13 mouse cellular contexts compared by ENCODE assay signal in the genomic region with DNA sequence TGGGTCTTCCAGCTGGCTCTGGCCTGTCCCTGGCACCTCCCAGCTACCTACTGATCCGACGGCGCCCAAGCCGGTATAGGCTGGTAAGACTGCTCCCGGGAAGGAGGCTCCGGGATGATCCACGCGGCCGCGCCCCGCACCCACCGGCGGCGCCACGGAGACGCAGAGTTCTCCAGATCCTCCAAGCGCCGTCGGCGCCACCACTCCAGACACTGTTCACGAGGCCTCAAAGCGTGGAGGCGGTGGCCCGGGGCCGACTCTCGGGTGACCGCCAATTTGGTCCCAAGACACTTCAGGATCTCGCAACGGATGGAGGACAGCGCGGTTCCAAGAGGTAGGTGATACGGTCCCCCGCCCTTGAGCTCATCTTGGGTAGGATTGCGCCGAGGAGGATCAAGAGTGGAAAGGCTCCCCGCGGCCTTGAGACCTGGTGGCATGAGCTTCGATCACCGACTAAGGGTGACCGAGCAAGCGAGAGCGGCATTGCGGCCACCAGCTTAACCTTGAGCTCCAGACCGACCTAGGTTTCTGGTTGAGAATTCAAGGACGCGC. TPM values are rescaled to one million over a fixed set of nuclear protein-coding genes. Genes with fewer than 3 reads are reported as not detected.
DNase-seq lines count a peak whose midpoint lies in the region; ATAC-seq lines count a peak whose summit lies in the region.
"Had no signal": no experiment of that assay in that cellular context is flagged by ENCODE, and none has a peak within 500 bp of the region (broad histone marks: within the 10 kb centered on the region; RNA-seq: fewer than 3 reads in every experiment).

No protein-coding gene starts in this region.

- H3K27ac ChIP-seq in heart, embryonic 11.5 days (ENCODE audit: low read depth, low read length): no peak overlapping the region
- H3K27ac ChIP-seq: embryonic facial prominence, embryonic 12.5 days had no signal

- H3K4me2 ChIP-seq in heart, embryonic 11.5 days: peak overlapping the region; percentile 18; the same call in 1 of the 2 replicates
- H3K4me2 ChIP-seq: embryonic facial prominence, embryonic 12.5 days had no signal

- no peaks in the 10 kb centered on the region for H3K36me3 ChIP-seq in heart, embryonic 11.5 days (ENCODE audit: control insufficient read depth, insufficient read depth, low read length)
- H3K36me3 ChIP-seq: embryonic facial prominence, embryonic 12.5 days had no signal

- WGBS in heart, embryonic 11.5 days (ENCODE audit: insufficient replicate concordance): 1% methylated on average over 46 of the region's 46 CpGs

- H3K9me3 ChIP-seq in heart, embryonic 11.5 days (replicated peaks; ENCODE audit: control insufficient read depth, low read length): no peaks in the 10 kb centered on the region
- H3K9me3 ChIP-seq: embryonic facial prominence, embryonic 12.5 days had no signal

- peaks cover 82% of the 10 kb centered on the region for H3K27me3 ChIP-seq in heart, embryonic 11.5 days (ENCODE audit: control insufficient read depth, insufficient read depth, low read length)

- H3K4me3 ChIP-seq in heart, embryonic 11.5 days (ENCODE audit: low read depth, low read length): 0 out of 2 replicates have a peak overlapping the region, but pooled peaks have one; percentile 8
- H3K4me3 ChIP-seq: embryonic facial prominence, embryonic 12.5 days had no signal

- no peak overlapping the region for H3K9ac ChIP-seq in heart, embryonic 11.5 days (ENCODE audit: low read depth, low read length)
- H3K9ac ChIP-seq: embryonic facial prominence, embryonic 12.5 days had no signal

- H3K4me1 ChIP-seq in heart, embryonic 11.5 days (ENCODE audit: control insufficient read depth, insufficient read depth, low read length): no peaks in the 10 kb centered on the region
- H3K4me1 ChIP-seq: embryonic facial prominence, embryonic 12.5 days had no signal

- no peak for ATAC-seq in heart, embryonic 11.5 days (replicated peaks; ENCODE audit: insufficient number of reproducible peaks, low FRiP score, low TSS enrichment)

- no peak for DNase-seq in heart, adult 8-10 months (ENCODE audit: low spot score)
- peak; percentile 72 for DNase-seq in adrenal gland, adult 2 months
- peak; percentile 79 for DNase-seq in kidney, adult 18-20 months
- peak; percentile 65 for DNase-seq in neural tube, embryonic 10.5 days (ENCODE audit: extremely low spot score, low spot score)
- no peak for DNase-seq in cerebellum, adult 11 months
- no peak for DNase-seq in layer of hippocampus, postnatal 25 days (ENCODE audit: extremely low spot score in 1 of 2, low spot score in 1 of 2)
- no peak for DNase-seq in frontal cortex, adult 2 months (ENCODE audit: extremely low spot score in 1 of 2, low spot score in 1 of 2)

RNA-seq across cellular contexts. Expression of gene Hoxb9, which starts 19.7 kb away (rescaled TPM):
- polyA plus RNA-seq in heart, embryonic 11.5 days (2014; fragmentation: Nextera tagmentation; extraction: Ambion mirVana): 0.09 TPM in 1 of 2 replicates, not detected in the other
- not detected for total RNA-seq in heart, adult 8-10 months (2022)
- total RNA-seq in adrenal gland, adult 2 months (2021): 100 to 1,000 TPM; 183 to 377 TPM
- polyA plus RNA-seq in adrenal gland, adult 2 months (2012; rRNA removed): 156 and 180 TPM in 2 replicates
- total RNA-seq in layer of hippocampus, postnatal 25 days (2021): not detected
- polyA plus RNA-seq in frontal cortex, adult 2 months (2012; rRNA removed): not detected in 2 replicates
- total RNA-seq: left cerebral cortex, adult 18-20 months; megakaryocyte-erythroid progenitor cell, adult 5-6 weeks had no signal
- polyA plus RNA-seq: C2C12; heart, embryonic 16.5 days had no signal

RNA-seq across cellular contexts. Expression of gene Hoxb8, which starts 30.1 kb away (rescaled TPM):
- polyA plus RNA-seq in heart, embryonic 11.5 days (2014; fragmentation: Nextera tagmentation; extraction: Ambion mirVana): 0.06 TPM in 1 of 2 replicates, not detected in the other
- total RNA-seq in heart, adult 8-10 months (2022): not detected
- total RNA-seq in adrenal gland, adult 2 months (2021): 10 to 100 TPM; 67.3 to 93.9 TPM
- polyA plus RNA-seq in adrenal gland, adult 2 months (2012; rRNA removed): 357 and 428 TPM in 2 replicates
- not detected for total RNA-seq in layer of hippocampus, postnatal 25 days (2021)
- 0.06 TPM in 1 of 2 replicates, not detected in the other for polyA plus RNA-seq in frontal cortex, adult 2 months (2012; rRNA removed)
- total RNA-seq: left cerebral cortex, adult 18-20 months; megakaryocyte-erythroid progenitor cell, adult 5-6 weeks had no signal
- polyA plus RNA-seq: embryonic facial prominence, embryonic 12.5 days; heart, embryonic 16.5 days had no signal

RNA-seq across cellular contexts. Expression of gene Hoxb7, which starts 34.9 kb away (rescaled TPM):
- 0.28 and 0.31 TPM in 2 replicates for polyA plus RNA-seq in heart, embryonic 11.5 days (2014; fragmentation: Nextera tagmentation; extraction: Ambion mirVana)
- total RNA-seq in heart, adult 8-10 months (2022): not detected
- total RNA-seq in adrenal gland, adult 2 months (2021): 10 to 100 TPM; 46.4 to 46.7 TPM
- polyA plus RNA-seq in adrenal gland, adult 2 months (2012; rRNA removed): 48.8 and 55.9 TPM in 2 replicates
- not detected for total RNA-seq in layer of hippocampus, postnatal 25 days (2021)
- polyA plus RNA-seq in frontal cortex, adult 2 months (2012; rRNA removed): not detected in 2 replicates
- total RNA-seq: left cerebral cortex, adult 18-20 months; megakaryocyte-erythroid progenitor cell, adult 5-6 weeks had no signal
- polyA plus RNA-seq: embryonic facial prominence, embryonic 12.5 days had no signal

RNA-seq across cellular contexts. Expression of gene Hoxb6, which starts 40.7 kb away (rescaled TPM):
- polyA plus RNA-seq in heart, embryonic 11.5 days (2014; fragmentation: Nextera tagmentation; extraction: Ambion mirVana): 0.32 and 0.90 TPM in 2 replicates
- not detected for total RNA-seq in heart, adult 8-10 months (2022)
- 10 to 100 TPM; 33.0 to 72.2 TPM for total RNA-seq in adrenal gland, adult 2 months (2021)
- polyA plus RNA-seq in adrenal gland, adult 2 months (2012; rRNA removed): 201 and 210 TPM in 2 replicates
- not detected for total RNA-seq in layer of hippocampus, postnatal 25 days (2021)
- polyA plus RNA-seq in frontal cortex, adult 2 months (2012; rRNA removed): not detected in 2 replicates
- total RNA-seq: left cerebral cortex, adult 18-20 months; megakaryocyte-erythroid progenitor cell, adult 5-6 weeks had no signal
- polyA plus RNA-seq: embryonic facial prominence, embryonic 12.5 days; heart, embryonic 16.5 days had no signal

RNA-seq across cellular contexts. Expression of gene Hoxb5, which starts 51.6 kb away (rescaled TPM):
- 0.65 and 2.4 TPM in 2 replicates for polyA plus RNA-seq in heart, embryonic 11.5 days (2014; fragmentation: Nextera tagmentation; extraction: Ambion mirVana)
- total RNA-seq in heart, adult 8-10 months (2022): under 1 TPM in 1 of 4 experiments, not detected in 3; 0.11 TPM
- total RNA-seq in adrenal gland, adult 2 months (2021): 10 to 100 TPM; 15.2 to 31.6 TPM
- 43.4 and 45.6 TPM in 2 replicates for polyA plus RNA-seq in adrenal gland, adult 2 months (2012; rRNA removed)
- not detected for total RNA-seq in layer of hippocampus, postnatal 25 days (2021)
- 0.11 TPM in 1 of 2 replicates, not detected in the other for polyA plus RNA-seq in frontal cortex, adult 2 months (2012; rRNA removed)
- total RNA-seq: left cerebral cortex, adult 18-20 months; megakaryocyte-erythroid progenitor cell, adult 5-6 weeks had no signal
- polyA plus RNA-seq: C2C12 had no signal

Comparison
In these comparisons a context has a peak if more than half of its experiments do, and no peak if none do; other contexts are left out.
1. DNase-seq: peak in adrenal gland, adult 2 months (single experiment), kidney, adult 18-20 months (single experiment) and neural tube, embryonic 10.5 days (single experiment); none in heart, adult 8-10 months (single experiment), cerebellum, adult 11 months (single experiment), layer of hippocampus, postnatal 25 days (0 of 2) and frontal cortex, adult 2 months (0 of 2).
2. RNA of gene Hoxb9, which starts 19.7 kb away (total RNA-seq): 183 to 377 TPM in adrenal gland, adult 2 months; not detected in heart, adult 8-10 months and not detected in layer of hippocampus, postnatal 25 days; every median in the first group is over 100 times any median in the second.
3. RNA of gene Hoxb8, which starts 30.1 kb away (total RNA-seq): 67.3 to 93.9 TPM in adrenal gland, adult 2 months; not detected in heart, adult 8-10 months and not detected in layer of hippocampus, postnatal 25 days; every median in the first group is over 10 times any median in the second.
4. RNA of gene Hoxb7, which starts 34.9 kb away (total RNA-seq): 46.4 to 46.7 TPM in adrenal gland, adult 2 months; not detected in heart, adult 8-10 months and not detected in layer of hippocampus, postnatal 25 days; every median in the first group is over 10 times any median in the second.